Mouse (Mus musculus): ENCODE results near the gene Gm609.

The Gm609 gene

GRCm38 (mm10) chr16:45397440-45397839, 95.3 kb downstream of the Gm609 start:
- no peak for DNase-seq (ENCODE audit: low spot score in 2 of 2)

- no peak for DNase-seq (ENCODE audit: low spot score in 2 of 2)
Measured at GRCm38 (mm10) chr16:45392246-45392645, 100.5 kb downstream of the Gm609 start.

DNA sequence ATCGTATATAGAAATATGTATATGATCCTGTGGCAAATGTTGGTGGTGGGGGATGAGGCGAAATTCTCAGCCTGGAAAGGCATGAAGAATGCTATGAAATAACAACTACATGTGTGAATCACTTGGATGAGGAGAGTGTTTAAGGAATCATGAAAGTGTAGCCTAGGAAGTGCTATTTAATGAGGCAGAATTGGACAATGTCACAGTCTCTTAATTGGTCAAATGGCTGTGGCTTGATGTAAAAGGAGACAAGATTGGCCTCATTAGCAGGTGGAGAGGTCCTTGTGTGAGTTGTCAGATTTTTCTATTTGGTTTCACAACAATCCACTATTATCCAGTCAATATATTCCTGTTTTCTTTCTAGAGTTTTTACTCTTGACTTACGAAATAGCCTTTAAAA, 101.1 kb downstream of the Gm609 start:
- DNase-seq (ENCODE audit: low spot score in 2 of 2): no peak

DNA sequence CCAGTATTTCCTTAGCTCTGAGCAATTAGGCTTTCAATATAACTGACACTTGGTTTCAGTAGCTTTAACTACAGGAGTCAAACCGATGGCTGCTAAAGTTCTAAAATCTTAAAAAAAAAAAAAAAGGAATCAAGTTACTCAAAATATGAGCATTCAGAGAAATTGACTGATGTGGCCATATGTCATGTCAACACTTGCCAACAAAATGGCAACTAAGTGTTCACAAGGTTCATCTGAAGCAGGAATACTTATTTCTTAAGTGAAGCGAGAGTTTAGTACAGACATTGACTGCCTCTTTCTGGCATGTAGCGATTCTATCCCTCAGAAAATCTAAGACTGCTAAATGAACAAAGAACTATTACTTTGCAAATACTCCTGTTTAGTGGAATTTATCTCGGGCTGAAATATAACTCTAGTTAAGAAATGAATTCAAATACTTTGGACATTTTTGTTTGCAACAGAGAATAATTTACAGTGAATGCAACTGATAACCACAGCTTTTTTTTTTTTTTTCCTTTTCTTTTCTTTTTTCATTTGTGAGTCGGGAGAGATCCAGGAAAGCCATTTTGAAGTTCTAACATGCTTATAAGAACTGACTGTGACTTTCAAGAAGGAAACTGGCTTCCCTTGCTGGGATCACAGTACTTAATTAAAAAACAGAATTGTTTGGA, 102.3 kb downstream of the Gm609 start:
- no peak for DNase-seq (ENCODE audit: low spot score in 2 of 2)

- no peak for DNase-seq (ENCODE audit: low spot score in 2 of 2)
Measured at GRCm38 (mm10) chr16:45389833-45390232, 102.9 kb downstream of the Gm609 start.

GRCm38 (mm10) chr16:45389041-45389440, 103.7 kb downstream of the Gm609 start:
- no peak for DNase-seq (ENCODE audit: low spot score in 2 of 2)

- DNase-seq (ENCODE audit: low spot score in 2 of 2): no peak
Measured at GRCm38 (mm10) chr16:45381811-45382210, 111.0 kb downstream of the Gm609 start.

GRCm38 (mm10) chr16:45378959-45379358, 113.8 kb downstream of the Gm609 start:
- no peak for DNase-seq (ENCODE audit: low spot score in 2 of 2)

GRCm38 (mm10) chr16:45378147-45378943, 114.4 kb downstream of the Gm609 start:
- no peak for DNase-seq (ENCODE audit: low spot score in 2 of 2)

DNA sequence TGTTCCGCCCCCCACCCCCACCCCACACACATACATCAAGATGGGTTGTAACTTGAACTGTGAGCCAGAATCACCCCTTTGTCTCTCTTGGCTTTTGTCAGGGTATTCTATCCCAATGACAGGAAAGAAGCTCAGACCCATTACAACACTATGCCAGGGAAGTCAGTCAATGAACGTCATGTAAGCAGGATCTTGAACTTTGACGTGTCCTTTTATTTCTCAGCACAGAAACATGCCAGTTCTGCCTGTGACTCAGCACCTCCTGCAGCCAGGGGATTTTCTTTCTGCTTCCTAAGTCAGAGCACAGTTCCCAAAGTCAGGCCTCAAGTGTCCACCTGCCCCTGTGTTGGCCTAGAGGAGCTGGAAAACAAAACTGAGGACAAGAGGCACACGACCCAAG, 115.4 kb downstream of the Gm609 start:
- no peak for DNase-seq (ENCODE audit: low spot score in 2 of 2)

DNA sequence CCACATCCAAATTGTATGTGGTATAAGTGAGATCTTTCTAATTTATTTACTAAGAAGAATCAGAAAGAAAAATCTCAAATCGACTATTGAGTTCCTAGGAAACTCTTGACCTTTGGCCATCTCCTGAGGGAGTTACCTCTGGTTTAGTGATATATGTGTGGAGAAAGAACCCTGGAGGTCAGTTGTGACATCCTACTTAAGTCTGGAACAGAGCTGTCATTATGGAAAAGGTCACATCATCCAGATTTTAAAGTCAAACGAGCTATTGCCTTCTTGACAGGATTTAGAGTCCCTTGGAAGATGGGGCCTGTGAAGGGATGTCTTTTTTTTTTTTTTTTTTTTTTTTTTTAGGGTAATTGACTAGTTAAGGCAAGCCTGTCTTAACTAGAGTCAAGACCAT, 116.0 kb downstream of the Gm609 start:
- DNase-seq (ENCODE audit: low spot score in 2 of 2): no peak

DNA sequence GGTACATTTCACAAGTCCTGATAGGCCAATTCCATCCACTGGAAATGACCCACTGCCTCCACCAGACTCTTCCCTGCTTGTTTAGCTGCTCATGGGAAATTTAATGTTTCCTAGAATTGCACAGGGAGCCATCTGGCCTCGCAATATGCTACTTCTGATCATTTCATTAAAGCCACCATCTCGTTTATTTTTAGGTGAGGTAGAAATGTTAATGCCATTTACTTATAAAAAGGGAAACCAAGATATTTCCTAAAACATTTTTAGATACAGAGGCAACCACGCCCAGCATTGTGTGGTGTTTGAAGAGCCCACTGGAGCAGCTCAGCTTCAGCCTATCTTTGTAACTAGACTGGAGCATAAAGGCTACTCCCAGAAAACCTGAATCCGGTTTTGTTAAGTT, 116.5 kb downstream of the Gm609 start:
- DNase-seq (ENCODE audit: low spot score in 2 of 2): no peak

DNA sequence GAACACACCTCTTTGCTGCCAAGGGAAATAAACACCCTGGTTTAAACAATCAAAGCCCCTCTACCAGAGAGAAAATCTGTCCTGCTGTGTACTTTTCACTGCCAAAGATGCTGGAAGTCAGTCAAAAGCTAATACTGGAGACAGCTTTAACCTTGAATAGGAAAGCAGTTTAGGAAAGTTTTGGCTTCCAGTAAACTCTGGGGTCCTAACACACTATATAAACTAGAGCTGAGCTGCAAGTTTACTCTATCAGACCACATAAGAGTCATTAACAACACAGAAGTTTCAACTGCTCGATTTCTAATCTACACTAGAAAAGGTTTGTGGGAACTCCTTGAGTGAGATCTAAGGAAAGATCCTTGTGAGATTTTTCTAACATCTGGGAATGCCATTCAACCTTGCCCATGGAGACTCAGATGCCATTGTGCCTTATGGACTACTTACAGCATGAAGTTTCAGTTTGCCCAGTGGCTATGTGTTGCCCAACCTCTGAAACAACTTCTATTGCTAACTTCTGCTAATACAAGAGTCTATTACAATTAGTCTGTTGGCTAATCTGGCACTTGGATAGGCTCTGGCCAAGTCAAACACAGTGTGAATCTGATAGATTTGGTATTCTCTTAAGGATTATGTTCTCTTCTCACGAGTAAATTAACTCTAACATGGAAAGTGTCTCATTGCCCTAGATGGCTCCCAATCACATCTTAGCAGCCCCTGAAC, 117.1 kb downstream of the Gm609 start:
- no peak for DNase-seq (ENCODE audit: low spot score in 2 of 2)

GRCm38 (mm10) chr16:45374074-45374473, 118.7 kb downstream of the Gm609 start:
- DNase-seq (ENCODE audit: low spot score in 2 of 2): no peak

DNA sequence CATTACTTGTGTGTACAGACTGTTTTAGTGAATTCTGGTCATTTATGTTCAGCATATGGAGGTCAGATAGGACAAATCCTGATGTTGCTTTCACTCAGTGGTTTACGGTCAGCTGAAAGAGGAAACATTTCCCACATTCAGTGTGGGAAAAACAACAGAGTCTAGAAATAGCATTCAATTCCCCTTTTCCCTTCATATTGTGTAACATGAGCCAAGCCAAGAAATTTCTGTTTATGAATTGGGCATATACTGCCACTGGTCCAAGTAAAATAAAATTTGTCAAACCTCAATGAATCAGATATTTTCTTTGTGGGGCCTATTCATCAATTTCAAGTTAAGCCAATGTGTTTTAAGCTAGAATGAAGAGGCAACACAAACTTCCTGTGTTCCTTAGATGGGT, 121.7 kb downstream of the Gm609 start:
- DNase-seq (ENCODE audit: low spot score in 2 of 2): no peak

GRCm38 (mm10) chr16:45369285-45369965, 123.3 kb downstream of the Gm609 start:
- no peak for DNase-seq (ENCODE audit: low spot score in 2 of 2)

DNA sequence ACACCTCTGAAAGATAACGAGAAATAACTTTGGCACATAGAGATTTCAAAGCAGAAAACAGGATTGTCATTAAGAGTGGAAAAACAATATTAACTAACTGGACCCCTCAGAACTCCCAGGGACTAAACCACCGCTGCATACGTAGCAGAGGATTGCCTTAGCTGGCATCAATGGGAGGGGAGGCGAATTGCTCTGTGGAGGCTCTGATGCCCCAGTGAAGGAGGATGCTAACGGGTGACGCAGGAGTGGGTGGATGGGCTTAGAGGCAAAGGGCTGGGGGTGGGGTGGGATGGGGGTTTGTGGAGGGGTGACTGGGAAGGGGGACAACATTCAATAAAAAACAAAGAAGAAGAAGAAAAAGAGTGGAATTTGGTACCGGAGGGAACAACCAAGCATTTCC, 126.7 kb downstream of the Gm609 start:
- no peak for DNase-seq (ENCODE audit: low spot score in 2 of 2)

- no peak for DNase-seq (ENCODE audit: low spot score in 2 of 2)
Measured at GRCm38 (mm10) chr16:45365353-45365752, 127.4 kb downstream of the Gm609 start.

GRCm38 (mm10) chr16:45364627-45365026, 128.1 kb downstream of the Gm609 start:
- no peak for DNase-seq (ENCODE audit: low spot score in 2 of 2)

DNA sequence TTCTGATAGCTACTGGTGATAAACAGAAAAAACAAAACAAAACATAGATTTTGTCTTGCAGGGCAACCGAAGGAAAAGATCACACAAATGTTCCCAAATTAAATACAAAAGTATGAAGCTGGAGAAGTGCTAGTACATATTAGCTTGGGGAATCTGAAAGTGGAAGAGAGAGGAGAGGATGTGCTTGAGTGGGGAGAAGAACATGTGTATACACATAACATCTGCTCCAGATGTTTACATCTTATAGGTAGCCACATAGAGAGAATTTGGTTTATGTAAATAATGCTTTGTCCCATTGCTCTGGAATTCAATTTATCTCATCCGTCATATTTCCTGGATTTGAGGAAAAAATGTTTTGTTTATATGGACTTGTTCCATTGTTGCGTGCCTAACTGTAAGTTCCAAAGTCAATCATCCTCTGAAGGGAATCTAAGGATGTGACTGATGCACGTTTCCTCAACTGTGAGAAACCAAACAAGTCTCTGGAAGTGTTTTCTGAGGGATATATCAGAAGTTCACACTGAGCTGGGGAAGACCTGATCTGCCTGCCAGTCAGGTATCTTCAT, 129.2 kb downstream of the Gm609 start:
- DNase-seq (ENCODE audit: low spot score in 2 of 2): no peak

Data from frontal cortex, postnatal 10 days (tissue).